Mouse (Mus musculus) heart, embryonic 14.5 days (tissue): ENCODE results near the gene Kras. TPM values are rescaled to one million over a fixed set of nuclear protein-coding genes. Genes with fewer than 3 reads are reported as not detected.

Experiments
- ATAC-seq: fragments of 200-750 bp; cut with Nextera tagmentation; 2 replicates; pipeline ENCODE4 v1.8.0; 2017; ENCODE audit warnings: low read depth, moderate TSS enrichment; ENCODE audit not compliant: insufficient number of reproducible peaks, insufficient read depth, low FRiP score
- H3K27ac ChIP-seq, 2 experiments: fragments of 200-500 bp in 1 of 2; fragments of 300-500 bp in 1 of 2; sonication (generic) in 1 of 2; replicated peaks in 1 of 2; 2 replicates each; pipeline ENCODE4 v1.5.1; 2012 to 2014; ENCODE audit warnings: low read depth in 2 of 2, low read length in 2 of 2, control low read depth in 1 of 2, mild to moderate bottlenecking in 1 of 2, mixed read lengths in 1 of 2; ENCODE audit not compliant: control insufficient read depth in 1 of 2, insufficient read depth in 1 of 2
- H3K27me3 ChIP-seq: fragments of 300-500 bp; sonication (generic); 2 replicates; pipeline ENCODE4 v1.6.1; 2014; ENCODE audit warnings: mild to moderate bottlenecking, low read length, control low read depth; ENCODE audit not compliant: control insufficient read depth, insufficient read depth
- H3K36me3 ChIP-seq: fragments of 300-500 bp; sonication (generic); 2 replicates; pipeline ENCODE4 v1.6.1; 2014; ENCODE audit warnings: mild to moderate bottlenecking, control low read depth, low read length, mixed read lengths; ENCODE audit not compliant: control insufficient read depth, insufficient read depth
- H3K4me1 ChIP-seq, 2 experiments: fragments of 200-500 bp in 1 of 2; fragments of 300-500 bp in 1 of 2; sonication (generic) in 1 of 2; 2 replicates each; pipeline ENCODE4 v1.6.1; 2012 to 2014; ENCODE audit warnings: low read length in 2 of 2, control low read depth in 1 of 2, mixed read lengths in 1 of 2; ENCODE audit not compliant: control insufficient read depth in 2 of 2, insufficient read depth in 2 of 2
- H3K4me2 ChIP-seq: fragments of 300-500 bp; sonication (generic); 2 replicates; pipeline ENCODE4 v1.6.1; 2014; ENCODE audit warnings: mild to moderate bottlenecking, low read length
- H3K4me3 ChIP-seq, 2 experiments: fragments of 200-500 bp in 1 of 2; fragments of 300-500 bp in 1 of 2; sonication (generic) in 1 of 2; 2 replicates each; pipeline ENCODE4 v1.5.1; 2012 to 2014; ENCODE audit warnings: low read length in 2 of 2, mild to moderate bottlenecking in 2 of 2, control low read depth in 1 of 2, low read depth in 1 of 2, moderate library complexity in 1 of 2; ENCODE audit not compliant: control insufficient read depth in 1 of 2, insufficient read depth in 1 of 2
- H3K9ac ChIP-seq: fragments of 300-500 bp; sonication (generic); 2 replicates; pipeline ENCODE4 v1.6.1; 2014; ENCODE audit warnings: mild to moderate bottlenecking, low read length
- H3K9me3 ChIP-seq: fragments of 300-500 bp; sonication (generic); 2 replicates; pipeline ENCODE4 v1.6.1; 2016; ENCODE audit warnings: low read length, control low read depth; ENCODE audit not compliant: control insufficient read depth
- WGBS: fragments of 180-500 bp; shearing (Covaris S2); extraction: QIAGEN DNeasy Blood & Tissue Kit; methylation state at CpG from one replicate; pipeline ENCODE4 v1.1.7; 2014; 5-methylcytosine and 5-hydroxymethylcytosine counted together
- polyA plus RNA-seq: library from polyadenylated mRNA; unstranded; fragments of >200 nt; fragmentation: Nextera tagmentation; extraction: Ambion mirVana; gene quantifications from 2 replicates; pipeline ENCODE4 v1.2.1, GENCODE M21; 2014

The Kras gene
- polyA plus RNA-seq, 1 experiment from 2014 or later = 46.3 TPM

DNA sequence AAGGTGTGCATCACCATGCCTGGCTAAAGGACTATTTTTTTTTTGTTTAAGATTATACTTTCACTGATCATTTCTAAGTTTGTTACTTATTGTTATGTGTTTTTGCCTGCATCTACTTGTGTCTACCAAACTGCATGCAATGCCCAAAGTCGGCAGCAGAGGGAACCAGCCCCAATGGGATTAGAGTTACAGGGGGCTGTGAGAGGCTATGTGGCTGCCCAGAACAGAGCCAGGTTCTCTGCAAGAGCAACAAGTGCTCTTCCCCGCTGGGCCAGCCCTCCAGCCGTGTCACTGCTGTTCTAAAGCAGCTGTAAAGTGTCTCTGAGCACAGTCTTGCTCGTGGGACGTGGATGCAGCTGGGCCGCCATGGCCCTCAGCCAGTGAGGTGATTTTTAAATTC, 70.4 kb downstream of the Kras start:
- ATAC-seq = no peak
- no peak overlapping the region for H3K4me3 ChIP-seq
- peaks cover 19% of the 10 kb centered on the region; the same call in 1 of the 2 replicates for H3K27me3 ChIP-seq
- H3K4me1 ChIP-seq = peaks cover 13 to 20% of the 10 kb centered on the region in 2 experiments
- no peak overlapping the region for H3K27ac ChIP-seq
- no peaks in the 10 kb centered on the region for H3K9me3 ChIP-seq
- H3K9ac ChIP-seq = no peak overlapping the region
- H3K4me2 ChIP-seq = no peak overlapping the region
- WGBS = 48% methylated on average over 6 of the region's 6 CpGs
- H3K36me3 ChIP-seq = no peaks in the 10 kb centered on the region

DNA sequence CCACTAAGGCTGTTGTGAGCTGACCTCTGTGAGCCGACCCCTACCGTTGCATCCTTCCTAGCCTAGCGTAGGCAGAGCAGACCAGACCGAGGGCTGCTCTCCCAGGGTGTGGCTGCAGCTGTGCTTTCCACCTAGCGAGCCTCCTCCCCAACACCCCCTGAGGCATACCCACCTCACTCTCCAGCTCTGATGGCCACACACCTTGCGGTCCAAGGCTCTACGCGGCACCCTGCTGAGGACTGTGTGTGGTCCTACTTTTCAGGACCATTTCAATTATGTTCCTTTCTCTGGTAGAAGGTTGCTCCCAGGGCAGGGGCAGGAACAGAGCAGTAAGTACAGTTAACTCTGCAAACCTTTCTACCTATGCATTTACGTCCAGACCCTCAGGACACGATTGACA, 73.6 kb downstream of the Kras start:
- no peak overlapping the region for H3K4me2 ChIP-seq
- WGBS = 57% methylated on average over 10 of the region's 10 CpGs
- H3K9ac ChIP-seq = no peak overlapping the region
- peaks cover 19% of the 10 kb centered on the region; the same call in 1 of the 2 replicates for H3K27me3 ChIP-seq
- no peak overlapping the region for H3K4me3 ChIP-seq
- no peak for ATAC-seq
- H3K4me1 ChIP-seq = peaks cover 23 to 38% of the 10 kb centered on the region in 2 experiments
- H3K27ac ChIP-seq = no peak overlapping the region
- H3K9me3 ChIP-seq = no peaks in the 10 kb centered on the region
- H3K36me3 ChIP-seq = no peaks in the 10 kb centered on the region

DNA sequence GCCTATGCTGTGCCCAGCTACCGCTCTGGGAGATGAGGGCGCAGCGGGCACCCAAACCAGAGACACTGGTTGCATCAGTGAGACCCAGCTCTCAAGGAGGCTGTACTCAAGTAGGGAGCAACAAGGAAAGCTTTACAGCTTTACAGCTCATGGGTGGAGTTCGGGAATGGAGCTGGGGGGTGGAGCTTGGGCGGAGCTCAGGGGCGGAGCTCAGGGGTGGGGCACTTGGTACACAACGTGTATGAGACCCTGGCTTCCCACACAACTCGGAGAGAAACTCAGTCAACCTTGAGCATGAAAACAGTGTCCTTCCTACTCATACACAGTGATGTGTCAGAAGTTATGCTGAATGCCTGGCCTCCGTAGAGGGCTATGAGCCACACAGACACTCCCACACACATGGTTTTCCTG, 74.5 kb downstream of the Kras start:
- no peak overlapping the region for H3K4me3 ChIP-seq
- H3K4me1 ChIP-seq = peaks cover 24 to 42% of the 10 kb centered on the region in 2 experiments
- H3K9me3 ChIP-seq = no peaks in the 10 kb centered on the region
- ATAC-seq = no peak
- H3K27ac ChIP-seq = no peak overlapping the region
- H3K36me3 ChIP-seq = no peaks in the 10 kb centered on the region
- 36% methylated on average over 9 of the region's 9 CpGs for WGBS
- peaks cover 19% of the 10 kb centered on the region; the same call in 1 of the 2 replicates for H3K27me3 ChIP-seq
- H3K4me2 ChIP-seq = 0 out of 2 replicates have a peak overlapping the region, but pooled peaks have one; percentile 7
- H3K9ac ChIP-seq = no peak overlapping the region

DNA sequence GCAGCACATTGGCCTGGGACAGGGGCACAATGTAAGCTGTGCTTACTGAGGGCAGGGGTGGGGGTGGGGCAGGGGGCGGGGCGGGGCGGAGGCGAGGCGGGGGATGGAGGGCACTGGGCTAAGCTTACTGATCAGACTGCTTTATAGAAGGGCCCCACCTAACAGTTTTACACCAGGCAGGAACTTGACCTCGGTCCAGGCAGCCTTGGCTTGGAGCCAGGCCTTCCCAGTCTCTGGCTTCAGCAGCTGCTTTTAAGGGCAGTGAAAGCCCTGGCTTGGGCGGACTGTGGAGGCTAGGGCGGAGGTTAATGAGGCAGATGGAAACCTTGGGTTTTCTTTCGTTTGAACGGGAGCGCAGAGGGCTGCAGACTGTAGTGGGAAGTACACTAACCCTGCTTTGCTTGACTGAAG, 76.3 kb downstream of the Kras start:
- WGBS = 2% methylated on average over 11 of the region's 11 CpGs
- peak; percentile 76 for ATAC-seq
- H3K9me3 ChIP-seq = no peaks in the 10 kb centered on the region
- peak overlapping the region; percentile 24 for H3K4me2 ChIP-seq
- H3K9ac ChIP-seq = peak overlapping the region; percentile 32; the same call in 1 of the 2 replicates
- peaks cover 19% of the 10 kb centered on the region; the same call in 1 of the 2 replicates for H3K27me3 ChIP-seq
- no peaks in the 10 kb centered on the region for H3K36me3 ChIP-seq
- H3K4me1 ChIP-seq = peaks cover 24 to 42% of the 10 kb centered on the region in 2 experiments
- no peak overlapping the region for H3K4me3 ChIP-seq
- peak overlapping the region; percentile 48 to 58 for H3K27ac ChIP-seq

DNA sequence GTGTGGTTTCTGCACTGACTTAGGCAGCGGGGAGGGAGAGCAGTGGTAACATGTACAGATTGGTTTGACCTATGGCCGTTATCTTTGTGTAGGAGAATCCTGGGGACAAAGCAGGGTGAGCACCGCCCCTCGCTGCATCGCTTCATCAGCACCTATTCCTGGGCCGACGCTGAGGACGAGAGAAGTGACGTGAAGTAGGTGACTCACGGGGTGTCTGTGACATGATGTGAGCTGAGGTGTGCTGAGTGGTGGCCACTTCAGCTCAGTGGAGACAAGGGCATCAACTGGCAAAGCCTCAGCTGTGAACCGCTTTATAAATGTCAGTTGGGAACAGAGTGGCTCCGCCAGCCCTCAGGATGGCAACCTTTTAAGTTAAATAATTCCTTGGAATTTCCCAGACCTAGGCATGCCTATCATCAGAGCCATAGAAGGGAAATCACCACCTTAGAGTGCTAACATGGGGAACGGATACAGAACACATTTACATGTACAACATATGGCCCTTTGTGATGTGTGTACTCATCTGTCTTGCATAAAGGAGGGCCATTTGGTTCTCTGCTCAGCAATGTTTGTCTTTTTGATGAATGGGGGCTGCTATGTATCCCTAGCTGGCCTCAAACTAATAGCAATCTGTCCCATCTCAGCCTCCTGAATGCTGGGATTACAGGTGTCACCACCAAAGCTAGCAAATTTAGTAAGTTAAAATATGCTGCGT, 78.0 kb downstream of the Kras start:
- ATAC-seq = peak; percentile 51; the same call in 1 of the 2 replicates
- 0 out of 4 replicates have a peak overlapping the region, but pooled peaks have one; percentile 3 to 8 for H3K4me3 ChIP-seq

More for the DNA sequence above, 78.0 kb downstream of the Kras start:
- WGBS = 37% methylated on average over 14 of the region's 14 CpGs
- Histone ChIP-seq H3K36me3 (no peaks in the 10 kb centered on the region), H3K9ac (peak overlapping the region; percentile 31; the same call in 1 of the 2 replicates), H3K27me3 (peaks cover 16% of the 10 kb centered on the region; the same call in 1 of the 2 replicates), H3K9me3 (no peaks in the 10 kb centered on the region), H3K4me2 (peak overlapping the region; percentile 59), H3K4me1 (peaks cover 24 to 42% of the 10 kb centered on the region in 2 experiments), H3K27ac (peak overlapping the region; percentile 57 to 58)

Other genes starting within 250 kb of the Kras start
- gene Bcat1, start 174.1 kb downstream of the Kras start, polyA plus RNA-seq = 4.6 and 6.2 TPM in 2 replicates
- gene Lrmp, start 134.6 kb downstream of the Kras start, polyA plus RNA-seq = 1.4 and 1.8 TPM in 2 replicates
- gene Casc1, start 39.2 kb downstream of the Kras start, polyA plus RNA-seq = 0.14 and 0.62 TPM in 2 replicates
- gene Etfrf1, start 39.1 kb downstream of the Kras start, polyA plus RNA-seq = 64.8 and 67.6 TPM in 2 replicates